Mouse (Mus musculus) MEL (cell line): ENCODE data around the gene Lrrc63.

ENCODE experiments used
- CTCF ChIP-seq, 3 experiments: IDR thresholded peaks in 2 of 3; conservative IDR thresholded peaks in 1 of 3; 2 replicates each; pipeline ENCODE4 v1.5.1; 2011 to 2012; ENCODE audit warnings: low read length in 3 of 3, low read depth in 2 of 3, mild to moderate bottlenecking in 2 of 3, improper control_type of control experiment in 1 of 3, inconsistent platforms in 1 of 3, mixed read lengths in 1 of 3, moderate library complexity in 1 of 3; ENCODE audit not compliant: control insufficient read depth in 1 of 3, insufficient read depth in 1 of 3, poor library complexity in 1 of 3, severe bottlenecking in 1 of 3
- ETS1 ChIP-seq: IDR thresholded peaks from 2 replicates; pipeline ENCODE4 v1.6.1; 2012; ENCODE audit warnings: low read depth, mild to moderate bottlenecking, inconsistent platforms, low read length, improper control_type of control experiment, moderate library complexity

- TF ChIP-seq CTCF (IDR thresholded peaks at IDR 0.05 in 2 of 3, conservative IDR thresholded peaks at IDR 0.05 in 1 of 3; ENCODE audit: control insufficient read depth in 1 of 3, insufficient read depth in 1 of 3, low read depth in 2 of 3, low read length in 3 of 3, poor library complexity in 1 of 3, severe bottlenecking in 1 of 3) (no peak), ETS1 (no peak)
These were observed 27.7 kb downstream of the Lrrc63 start for GRCm38 (mm10) chr14:75102956-75103355.
